ENCODE assay signal across 16 mouse cellular contexts in genomic region chr1:186661206-186661921, GRCm38 (mm10). TPM values are rescaled to one million over a fixed set of nuclear protein-coding genes. Genes with fewer than 3 reads are reported as not detected.
DNase-seq lines count a peak whose midpoint lies in the region; ATAC-seq lines count a peak whose summit lies in the region.
"Had no signal": no experiment of that assay in that cellular context is flagged by ENCODE, and none has a peak within 500 bp of the region (broad histone marks: within the 10 kb centered on the region; RNA-seq: fewer than 3 reads in every experiment).

No protein-coding gene starts in this region.

- peaks cover 6% of the 10 kb centered on the region; the same call in 1 of the 2 replicates for H3K4me1 ChIP-seq in hindbrain, embryonic 15.5 days (replicated peaks)
- no peaks in the 10 kb centered on the region for H3K4me1 ChIP-seq in hindbrain, embryonic 12.5 days
- H3K4me1 ChIP-seq: liver, embryonic 13.5 days; midbrain, embryonic 13.5 days had no signal

- DNase-seq in gastrocnemius, adult 18-20 months (ENCODE audit: low spot score) = peak; percentile 57
- DNase-seq in gastrocnemius, postnatal 36 days = no peak
- DNase-seq in MN1 (ENCODE audit: low spot score) = peak; percentile 22
- peak; percentile 28 for DNase-seq in brain, embryonic 18.5 days (ENCODE audit: low read depth, low spot score)
- no peak for DNase-seq in left cerebral cortex, adult 11 months (ENCODE audit: low spot score)
- DNase-seq: adrenal gland, postnatal 14 days; B cell, adult 2 months; cerebellum, adult 9-10 months; gastrocnemius, postnatal 14 days; liver, embryonic 13.5 days had no signal

- no peak for ATAC-seq in hindbrain, embryonic 15.5 days (ENCODE audit: low FRiP score, low read depth)
- no peak for ATAC-seq in hindbrain, embryonic 12.5 days (ENCODE audit: low FRiP score)
- ATAC-seq: activated CD4-positive, CD25-positive, alpha-beta regulatory T cell, adult 4 months; midbrain, embryonic 13.5 days; Patski had no signal

- WGBS in hindbrain, embryonic 15.5 days = 69% methylated on average over 15 of the region's 15 CpGs
- 83% methylated on average over 15 of the region's 15 CpGs for WGBS in hindbrain, embryonic 12.5 days

- H3K27ac ChIP-seq in hindbrain, embryonic 15.5 days (replicated peaks) = 0 out of 2 replicates have a peak overlapping the region, but pooled peaks have one; percentile 28
- H3K27ac ChIP-seq in hindbrain, embryonic 12.5 days = no peak overlapping the region
- H3K27ac ChIP-seq: limb, embryonic 12.5 days; liver, embryonic 13.5 days; midbrain, embryonic 13.5 days had no signal

- intact Hi-C loops in gastrocnemius, postnatal 36 days (cut with DNase I) = no loop called here

- H3K9ac ChIP-seq in hindbrain, embryonic 15.5 days = no peak overlapping the region
- no peak overlapping the region for H3K9ac ChIP-seq in hindbrain, embryonic 12.5 days
- H3K9ac ChIP-seq: limb, embryonic 12.5 days; liver, embryonic 13.5 days; midbrain, embryonic 13.5 days had no signal

- no peaks in the 10 kb centered on the region for H3K36me3 ChIP-seq in hindbrain, embryonic 15.5 days
- H3K36me3 ChIP-seq in hindbrain, embryonic 12.5 days = no peaks in the 10 kb centered on the region
- H3K36me3 ChIP-seq: liver, embryonic 13.5 days; midbrain, embryonic 13.5 days had no signal

- no peaks in the 10 kb centered on the region for H3K27me3 ChIP-seq in hindbrain, embryonic 15.5 days
- H3K27me3 ChIP-seq in hindbrain, embryonic 12.5 days = no peaks in the 10 kb centered on the region
- H3K27me3 ChIP-seq: limb, embryonic 12.5 days; liver, embryonic 13.5 days; midbrain, embryonic 13.5 days; Patski had no signal

- no peaks in the 10 kb centered on the region for H3K9me3 ChIP-seq in hindbrain, embryonic 15.5 days
- no peaks in the 10 kb centered on the region for H3K9me3 ChIP-seq in hindbrain, embryonic 12.5 days (replicated peaks)
- H3K9me3 ChIP-seq: limb, embryonic 12.5 days; liver, embryonic 13.5 days; midbrain, embryonic 13.5 days had no signal

- H3K4me3 ChIP-seq in hindbrain, embryonic 15.5 days = no peak overlapping the region
- H3K4me3 ChIP-seq in hindbrain, embryonic 12.5 days = no peak overlapping the region
- H3K4me3 ChIP-seq: limb, embryonic 12.5 days; liver, embryonic 13.5 days; midbrain, embryonic 13.5 days had no signal

- no peak overlapping the region for H3K4me2 ChIP-seq in hindbrain, embryonic 15.5 days
- no peak overlapping the region for H3K4me2 ChIP-seq in hindbrain, embryonic 12.5 days (replicated peaks)
- H3K4me2 ChIP-seq: limb, embryonic 12.5 days; liver, embryonic 13.5 days; midbrain, embryonic 13.5 days had no signal

RNA-seq across cellular contexts. Expression of gene Tgfb2, which starts 44.4 kb away (rescaled TPM):
- 10 to 100 TPM; 15.5 to 17.9 TPM for total RNA-seq in gastrocnemius, adult 18-20 months (2021)
- 10 to 100 TPM; 10.7 to 11.4 TPM for total RNA-seq in gastrocnemius, postnatal 36 days (2021)
- 27.0 and 36.2 TPM in 2 replicates for polyA plus RNA-seq in hindbrain, embryonic 15.5 days (2015; fragmentation: Nextera tagmentation; extraction: Ambion mirVana)
- 45.8 and 48.4 TPM in 2 replicates for polyA plus RNA-seq in hindbrain, embryonic 12.5 days (2016; fragmentation: Nextera tagmentation; extraction: Ambion mirVana)

Comparison
In these comparisons a context has a peak if more than half of its experiments do, and no peak if none do; other contexts are left out.
1. DNase-seq: peak in gastrocnemius, adult 18-20 months (single experiment), MN1 (single experiment) and brain, embryonic 18.5 days (single experiment); none in gastrocnemius, postnatal 36 days (0 of 2) and left cerebral cortex, adult 11 months (single experiment).